Comparison of ENCODE assay signal across 14 mouse cellular contexts in the genomic region with DNA sequence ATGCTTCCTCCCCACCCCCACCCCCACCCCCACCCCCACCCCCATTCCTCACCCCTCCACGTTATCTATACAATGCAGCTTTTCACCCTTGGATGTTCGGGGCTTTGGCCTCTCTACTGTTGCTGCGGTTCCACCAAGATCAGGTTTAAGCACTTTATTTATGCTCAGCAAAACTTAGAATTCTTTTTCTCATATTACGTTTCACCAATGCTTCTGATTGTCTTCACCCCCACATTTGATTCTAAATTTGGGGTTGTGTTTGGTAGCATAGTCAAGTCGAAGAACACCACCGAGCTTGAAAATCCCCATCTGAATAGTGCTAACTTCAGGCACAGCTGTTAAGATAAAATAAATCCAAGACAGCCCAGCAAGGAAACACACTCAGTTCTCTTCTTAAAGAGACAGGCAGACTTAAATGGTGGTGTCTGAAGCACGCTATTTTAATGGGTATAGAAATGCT. TPM values are rescaled to one million over a fixed set of nuclear protein-coding genes. Genes with fewer than 3 reads are reported as not detected.
DNase-seq lines count a peak whose midpoint lies in the region; ATAC-seq and TF ChIP-seq lines count a peak whose summit lies in the region.
"Had no signal": no experiment of that assay in that cellular context is flagged by ENCODE, and none has a peak within 500 bp of the region (broad histone marks: within the 10 kb centered on the region; RNA-seq: fewer than 3 reads in every experiment).

No protein-coding gene starts in this region.

- no peaks in the 10 kb centered on the region for H3K4me1 ChIP-seq in forebrain, embryonic 14.5 days (ENCODE audit: control insufficient read depth, insufficient read depth, low read length)
- 0 out of 2 replicates have a peak, but pooled peaks cover 7% of the 10 kb centered on the region for H3K4me1 ChIP-seq in forebrain, embryonic 13.5 days
- no peaks in the 10 kb centered on the region; the same call in 1 of the 2 replicates for H3K4me1 ChIP-seq in intestine, embryonic 15.5 days (replicated peaks)
- H3K4me1 ChIP-seq in intestine, postnatal 0 days (replicated peaks; ENCODE audit: control insufficient read depth, insufficient read depth, low read length) = no peaks in the 10 kb centered on the region

- WGBS in forebrain, embryonic 14.5 days = 34% methylated on average over 7 of the region's 7 CpGs
- WGBS in forebrain, embryonic 13.5 days = 30% methylated on average over 7 of the region's 7 CpGs
- 25% methylated on average over 7 of the region's 7 CpGs for WGBS in intestine, embryonic 15.5 days
- WGBS in intestine, postnatal 0 days = 28% methylated on average over 7 of the region's 7 CpGs

- ATAC-seq in forebrain, embryonic 14.5 days = no peak
- ATAC-seq in forebrain, embryonic 13.5 days = no peak
- ATAC-seq in intestine, embryonic 15.5 days = peak; percentile 74; the same call in 1 of the 2 replicates
- no peak for ATAC-seq in intestine, postnatal 0 days
- peak; percentile 51 for ATAC-seq in megakaryocyte-erythroid progenitor cell, adult 5-6 weeks (replicated peaks; ENCODE audit: low FRiP score, low TSS enrichment, poor library complexity, severe bottlenecking)
- ATAC-seq: inflammation-experienced regulatory T-cells, adult 6 months had no signal

- no peaks in the 10 kb centered on the region for H3K27me3 ChIP-seq in forebrain, embryonic 14.5 days (replicated peaks; ENCODE audit: control insufficient read depth, insufficient read depth, low read length)
- no peaks in the 10 kb centered on the region for H3K27me3 ChIP-seq in forebrain, embryonic 13.5 days
- H3K27me3 ChIP-seq in intestine, embryonic 15.5 days (replicated peaks) = no peaks in the 10 kb centered on the region
- H3K27me3 ChIP-seq in intestine, postnatal 0 days (replicated peaks; ENCODE audit: control insufficient read depth, insufficient read depth, low read length) = no peaks in the 10 kb centered on the region

- no peak overlapping the region for H3K4me3 ChIP-seq in forebrain, embryonic 14.5 days (ENCODE audit: low read depth, low read length)
- H3K4me3 ChIP-seq in forebrain, embryonic 13.5 days = no peak overlapping the region
- no peak overlapping the region for H3K4me3 ChIP-seq in intestine, embryonic 15.5 days (replicated peaks)
- no peak overlapping the region for H3K4me3 ChIP-seq in intestine, postnatal 0 days (ENCODE audit: low read depth, low read length)

- H3K4me2 ChIP-seq in forebrain, embryonic 14.5 days (ENCODE audit: low read length) = no peak overlapping the region
- no peak overlapping the region for H3K4me2 ChIP-seq in forebrain, embryonic 13.5 days
- H3K4me2 ChIP-seq in intestine, embryonic 15.5 days (replicated peaks) = no peak overlapping the region
- H3K4me2 ChIP-seq in intestine, postnatal 0 days (replicated peaks; ENCODE audit: low read depth) = no peak overlapping the region

- H3K9ac ChIP-seq in forebrain, embryonic 14.5 days (ENCODE audit: low read length) = no peak overlapping the region
- H3K9ac ChIP-seq in forebrain, embryonic 13.5 days = no peak overlapping the region
- H3K9ac ChIP-seq in intestine, embryonic 15.5 days = no peak overlapping the region
- H3K9ac ChIP-seq in intestine, postnatal 0 days (ENCODE audit: low read depth, low read length) = no peak overlapping the region

- H3K27ac ChIP-seq in forebrain, embryonic 14.5 days (ENCODE audit: low read depth, low read length) = no peak overlapping the region
- H3K27ac ChIP-seq in forebrain, embryonic 13.5 days = no peak overlapping the region
- no peak overlapping the region for H3K27ac ChIP-seq in intestine, embryonic 15.5 days
- H3K27ac ChIP-seq in intestine, postnatal 0 days (ENCODE audit: low read depth, low read length) = no peak overlapping the region

- no peaks in the 10 kb centered on the region for H3K36me3 ChIP-seq in forebrain, embryonic 14.5 days (ENCODE audit: control insufficient read depth, insufficient read depth, low read length)
- no peaks in the 10 kb centered on the region for H3K36me3 ChIP-seq in forebrain, embryonic 13.5 days (ENCODE audit: poor library complexity, severe bottlenecking)
- no peaks in the 10 kb centered on the region for H3K36me3 ChIP-seq in intestine, embryonic 15.5 days
- H3K36me3 ChIP-seq in intestine, postnatal 0 days (ENCODE audit: control insufficient read depth, insufficient read depth) = no peaks in the 10 kb centered on the region

- no peaks in the 10 kb centered on the region for H3K9me3 ChIP-seq in forebrain, embryonic 14.5 days (replicated peaks; ENCODE audit: control insufficient read depth, low read length)
- H3K9me3 ChIP-seq in forebrain, embryonic 13.5 days (replicated peaks) = no peaks in the 10 kb centered on the region
- no peaks in the 10 kb centered on the region for H3K9me3 ChIP-seq in intestine, embryonic 15.5 days
- no peaks in the 10 kb centered on the region for H3K9me3 ChIP-seq in intestine, postnatal 0 days (ENCODE audit: control insufficient read depth)

- DNase-seq in forebrain, embryonic 14.5 days (ENCODE audit: low spot score) = peak; percentile 25
- DNase-seq in c-Kit-positive CD71-positive TER-119-negative erythroid progenitor cells, embryonic 14.5 days (ENCODE audit: low read depth) = peak; percentile 56
- DNase-seq in kidney, adult 8-10 months = no peak
- DNase-seq in natural killer cell, adult 2 months (ENCODE audit: low spot score in 2 of 2) = no peak
- DNase-seq: adrenal gland, adult 8-10 months; cerebellum, adult 18-20 months; gastrocnemius, postnatal 36 days; spleen, adult 18-20 months; thymus, postnatal 25 days had no signal

- no peak for TF ChIP-seq CTCF in intestine, postnatal 0 days (IDR thresholded peaks at IDR 0.05; ENCODE audit: low read depth)

RNA-seq across cellular contexts. Expression of gene Ssx2ip, which starts 10.8 kb away (rescaled TPM):
- polyA plus RNA-seq in forebrain, embryonic 14.5 days (2014; fragmentation: Nextera tagmentation; extraction: Ambion mirVana) = 20.8 and 22.9 TPM in 2 replicates
- polyA plus RNA-seq in forebrain, embryonic 13.5 days (2015; fragmentation: Nextera tagmentation; extraction: Ambion mirVana) = 22.8 and 23.3 TPM in 2 replicates
- 38.6 and 41.5 TPM in 2 replicates for polyA plus RNA-seq in intestine, embryonic 15.5 days (2015; fragmentation: Nextera tagmentation; extraction: Ambion mirVana)
- polyA plus RNA-seq in intestine, postnatal 0 days (2015; fragmentation: Nextera tagmentation; extraction: Ambion mirVana) = 31.1 TPM in 2 replicates
- total RNA-seq in megakaryocyte-erythroid progenitor cell, adult 5-6 weeks (2014; fragmentation: Nextera tagmentation) = 45.3 and 50.0 TPM in 2 replicates
- 69.2 and 73.8 TPM in 2 replicates for total RNA-seq in megakaryocyte-erythroid progenitor cell, adult 5-6 weeks (2017)

RNA-seq across cellular contexts. Expression of gene Ctbs, which starts 55.9 kb away (rescaled TPM):
- 4.0 and 5.0 TPM in 2 replicates for polyA plus RNA-seq in forebrain, embryonic 14.5 days (2014; fragmentation: Nextera tagmentation; extraction: Ambion mirVana)
- 3.1 and 3.5 TPM in 2 replicates for polyA plus RNA-seq in forebrain, embryonic 13.5 days (2015; fragmentation: Nextera tagmentation; extraction: Ambion mirVana)
- polyA plus RNA-seq in intestine, embryonic 15.5 days (2015; fragmentation: Nextera tagmentation; extraction: Ambion mirVana) = 10.1 and 11.3 TPM in 2 replicates
- 8.1 and 8.3 TPM in 2 replicates for polyA plus RNA-seq in intestine, postnatal 0 days (2015; fragmentation: Nextera tagmentation; extraction: Ambion mirVana)
- total RNA-seq in megakaryocyte-erythroid progenitor cell, adult 5-6 weeks (2014; fragmentation: Nextera tagmentation) = 2.9 and 5.0 TPM in 2 replicates
- total RNA-seq in megakaryocyte-erythroid progenitor cell, adult 5-6 weeks (2017) = 7.0 and 13.1 TPM in 2 replicates

Comparison
In these comparisons a context has a peak if more than half of its experiments do, and no peak if none do; other contexts are left out.
1. ATAC-seq: peak in intestine, embryonic 15.5 days (single experiment) and megakaryocyte-erythroid progenitor cell, adult 5-6 weeks (single experiment); none in forebrain, embryonic 14.5 days (single experiment), forebrain, embryonic 13.5 days (single experiment) and intestine, postnatal 0 days (single experiment).
2. DNase-seq: peak in forebrain, embryonic 14.5 days (single experiment) and c-Kit-positive CD71-positive TER-119-negative erythroid progenitor cells, embryonic 14.5 days (single experiment); none in kidney, adult 8-10 months (0 of 2) and natural killer cell, adult 2 months (0 of 2).